ENCODE assay signal across 16 mouse cellular contexts in the genomic region with DNA sequence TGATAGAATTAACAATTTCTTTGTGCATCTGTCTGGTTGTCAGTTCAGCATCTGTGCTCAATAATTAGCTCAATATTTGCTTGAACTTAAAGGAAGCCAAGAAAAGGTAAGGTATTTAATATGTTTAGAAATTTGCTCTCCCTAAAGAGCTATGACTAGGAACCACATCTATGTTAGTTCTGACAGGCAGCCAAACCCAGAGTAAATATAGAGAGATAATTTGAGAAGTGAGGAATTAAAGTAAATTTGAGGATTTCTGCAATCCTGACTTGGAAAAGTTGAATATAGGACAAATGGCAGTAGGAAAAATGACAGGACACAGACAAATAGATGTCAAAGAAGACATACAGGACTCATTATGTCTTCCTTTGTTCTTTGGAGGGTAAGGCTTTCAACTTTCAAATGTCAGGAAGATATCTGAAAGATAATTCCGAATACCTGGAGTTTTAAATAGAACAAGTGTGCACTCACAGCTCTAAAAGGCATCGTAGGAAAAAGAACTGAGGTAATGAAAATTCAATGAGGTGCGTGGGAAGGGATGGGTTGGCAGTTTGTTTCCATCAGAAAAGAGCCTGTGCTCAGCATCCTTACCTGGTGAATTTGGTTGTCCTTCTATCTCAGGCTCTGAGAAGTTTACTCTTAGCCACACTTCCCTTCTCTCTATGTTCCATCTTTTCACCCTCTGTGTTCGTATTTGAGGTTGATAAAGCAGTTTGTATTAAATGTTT.
"Had no signal": no experiment of that assay in that cellular context is flagged by ENCODE, and none has a peak within 500 bp of the region (broad histone marks: within the 10 kb centered on the region; RNA-seq: fewer than 3 reads in every experiment).

No protein-coding gene starts in this region.

- H3K36me3 ChIP-seq: kidney, embryonic 15.5 days; liver, embryonic 13.5 days; stomach, embryonic 15.5 days had no signal

- H3K9ac ChIP-seq: kidney, embryonic 15.5 days; liver, embryonic 13.5 days; stomach, embryonic 15.5 days had no signal

- DNase-seq: kidney, adult 11 months; kidney, adult 8-10 months; kidney, postnatal 10 days; kidney, postnatal 36 days; liver, embryonic 13.5 days; lung, adult 2 months; lung, postnatal 14 days; lung, postnatal 4 days; midbrain, embryonic 14.5 days; right cerebral cortex, postnatal 25 days; spleen, adult 18-20 months; thymus, adult 18-20 months; thymus, postnatal 36 days had no signal

- H3K27me3 ChIP-seq: kidney, embryonic 15.5 days; liver, embryonic 13.5 days; stomach, embryonic 15.5 days had no signal

- H3K9me3 ChIP-seq: kidney, embryonic 15.5 days; liver, embryonic 13.5 days; stomach, embryonic 15.5 days had no signal

- H3K4me3 ChIP-seq: kidney, embryonic 15.5 days; liver, embryonic 13.5 days; stomach, embryonic 15.5 days had no signal

- H3K27ac ChIP-seq: kidney, embryonic 15.5 days; liver, embryonic 13.5 days; stomach, embryonic 15.5 days had no signal

- H3K4me1 ChIP-seq: kidney, embryonic 15.5 days; liver, embryonic 13.5 days; stomach, embryonic 15.5 days had no signal

- H3K4me2 ChIP-seq: kidney, embryonic 15.5 days; liver, embryonic 13.5 days; midbrain, embryonic 11.5 days; stomach, embryonic 15.5 days had no signal
